Mouse (Mus musculus) small intestine, adult 2 months (tissue): ENCODE results near the gene Ccdc159.

Source experiments
- CTCF ChIP-seq: fragments of 200-500 bp; IDR thresholded peaks from 2 replicates; pipeline ENCODE4 v1.5.1; 2012; ENCODE audit warnings: low read depth, mild to moderate bottlenecking, control low read depth, inconsistent platforms, low read length, moderate library complexity, mixed read lengths; ENCODE audit not compliant: insufficient replicate concordance, insufficient read length; ENCODE audit errors: extremely low read depth
- POLR2A ChIP-seq: fragments of 200-500 bp; IDR thresholded peaks from 2 replicates; pipeline ENCODE4 v1.6.1; 2012; ENCODE audit warnings: low read depth, mild to moderate bottlenecking, control low read depth, inconsistent platforms, low read length, moderate library complexity

DNA sequence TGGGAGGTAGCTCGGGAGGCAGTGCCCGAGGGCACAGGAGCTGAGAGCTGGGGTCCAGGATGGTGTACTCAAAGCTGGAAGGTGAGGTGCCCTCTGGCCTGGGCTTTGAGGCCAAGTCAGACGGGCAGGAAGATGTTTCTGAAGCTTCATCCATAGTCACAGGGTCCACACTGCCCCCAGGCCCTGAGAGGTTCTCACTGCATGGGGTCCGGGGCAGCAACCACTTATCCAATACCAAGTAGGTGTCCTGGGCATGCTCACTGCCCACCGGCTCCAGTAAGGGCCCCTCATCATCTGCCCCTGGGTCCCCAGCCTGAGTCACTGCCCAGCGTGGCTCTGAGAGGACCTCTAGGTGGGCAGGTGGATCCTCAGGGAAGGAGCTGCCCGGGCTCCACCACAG is 32.0 kb downstream of the Ccdc159 start:
- no peak for TF ChIP-seq CTCF
- no peak for TF ChIP-seq POLR2A
